Mouse (Mus musculus) inflammation-experienced regulatory T-cells, adult 16 weeks (primary cell): Measurements from ENCODE around the gene Sgta. TPM values are rescaled to one million over a fixed set of nuclear protein-coding genes. Genes with fewer than 3 reads are reported as not detected.

Experiments
- polyA plus RNA-seq: library from polyadenylated mRNA; unstranded; fragments of 100-300 nt; shearing (Covaris generic); gene quantifications from one replicate; pipeline ENCODE4 v1.2.1, GENCODE M21; 2017

Sgta gene
- 124 TPM for polyA plus RNA-seq

GRCm38 (mm10) chr10:81059603-81060543 lies at the start of gene Sgta:
TSS of gene Sgta (minus strand) at chr10:81060181.

GRCm38 (mm10) chr10:81105565-81106112 lies 45.7 kb upstream of the Sgta start, which contains the start of gene Map2k2:
TSS of gene Map2k2 (plus strand) at chr10:81105915.

GRCm38 (mm10) chr10:81069836-81070235 lies 9.9 kb upstream of the Sgta start, which contains the start of gene Thop1:
TSS of gene Thop1 (plus strand) at chr10:81070035.

GRCm38 (mm10) chr10:81036988-81037580 lies 22.9 kb downstream of the Sgta start, which contains the start of gene Slc39a3:
TSS of gene Slc39a3 (minus strand) at chr10:81037426.

GRCm38 (mm10) chr10:81025639-81026275 lies 34.2 kb downstream of the Sgta start, which contains the start of gene Diras1:
TSS of gene Diras1 (minus strand) at chr10:81025662.

GRCm38 (mm10) chr10:81014393-81015384 lies 45.3 kb downstream of the Sgta start, which contains the start of gene Gng7:
TSS of gene Gng7 (minus strand) at chr10:81014945.

Other genes starting within 250 kb of the Sgta start
- not detected for gene Jsrp1, start 246.7 kb downstream of the Sgta start, polyA plus RNA-seq
- 2,156 TPM for gene Oaz1, start 233.5 kb downstream of the Sgta start, polyA plus RNA-seq
- gene Lingo3, start 216.1 kb downstream of the Sgta start, polyA plus RNA-seq, result not detected
- gene Lsm7, start 205.0 kb downstream of the Sgta start, polyA plus RNA-seq, result 200 TPM
- 39.7 TPM for gene Sppl2b, start 204.9 kb downstream of the Sgta start, polyA plus RNA-seq
- not detected for gene Tmprss9, start 188.3 kb downstream of the Sgta start, polyA plus RNA-seq
- 243 TPM for gene Timm13, start 159.2 kb downstream of the Sgta start, polyA plus RNA-seq
- 18.9 TPM for gene Lmnb2, start 141.9 kb downstream of the Sgta start, polyA plus RNA-seq
- gene Gadd45b, start 130.1 kb downstream of the Sgta start, polyA plus RNA-seq, result 93.6 TPM
- gene Gng7, start 45.2 kb downstream of the Sgta start, polyA plus RNA-seq, result 0.09 TPM
- not detected for gene Diras1, start 34.5 kb downstream of the Sgta start, polyA plus RNA-seq
- 20.4 TPM for gene Slc39a3, start 22.8 kb downstream of the Sgta start, polyA plus RNA-seq
- gene Thop1, start 9.9 kb upstream of the Sgta start, polyA plus RNA-seq, result 17.8 TPM
- gene Creb3l3, start 38.7 kb upstream of the Sgta start, polyA plus RNA-seq, result not detected
- gene Map2k2, start 45.7 kb upstream of the Sgta start, polyA plus RNA-seq, result 51.7 TPM
- 43.0 TPM for gene Zbtb7a, start 75.0 kb upstream of the Sgta start, polyA plus RNA-seq
- 51.7 TPM for gene Pias4, start 107.7 kb upstream of the Sgta start, polyA plus RNA-seq
- gene Eef2, start 116.5 kb upstream of the Sgta start, polyA plus RNA-seq, result 783 TPM
- 6.7 TPM for gene Dapk3, start 122.8 kb upstream of the Sgta start, polyA plus RNA-seq
- not detected for gene 4930442H23Rik, start 123.7 kb upstream of the Sgta start, polyA plus RNA-seq
- gene Nmrk2, start 141.9 kb upstream of the Sgta start, polyA plus RNA-seq, result 0.22 TPM
- 10.3 TPM for gene Atcay, start 170.7 kb upstream of the Sgta start, polyA plus RNA-seq
- 5.8 TPM for gene Zfr2, start 173.0 kb upstream of the Sgta start, polyA plus RNA-seq
- gene Matk, start 192.8 kb upstream of the Sgta start, polyA plus RNA-seq, result 166 TPM
- gene Mrpl54, start 206.8 kb upstream of the Sgta start, polyA plus RNA-seq, result 109 TPM
- 68.0 TPM for gene Apba3, start 206.8 kb upstream of the Sgta start, polyA plus RNA-seq
- gene Tjp3, start 231.4 kb upstream of the Sgta start, polyA plus RNA-seq, result 28.8 TPM
- 52.4 TPM for gene Pip5k1c, start 232.8 kb upstream of the Sgta start, polyA plus RNA-seq